Mouse (Mus musculus) midbrain, embryonic 14.5 days (tissue): ENCODE results near the gene B4galt4. TPM values are rescaled to one million over a fixed set of nuclear protein-coding genes. Genes with fewer than 3 reads are reported as not detected.

Experiments used
- ATAC-seq: fragments of 200-750 bp; cut with Nextera tagmentation; 2 replicates; pipeline ENCODE4 v1.8.0; 2017; ENCODE audit warnings: moderate number of reproducible peaks, moderate library complexity; ENCODE audit not compliant: low FRiP score, low TSS enrichment
- DNase-seq: peaks from one replicate; pipeline ENCODE4 v3.0.0-alpha.2; 2015
- H3K27ac ChIP-seq: fragments of 300-500 bp; sonication (generic); replicated peaks from 2 replicates; pipeline ENCODE4 v1.5.1; 2014; ENCODE audit warnings: mild to moderate bottlenecking, low read depth, low read length, moderate library complexity
- H3K27me3 ChIP-seq: fragments of 300-500 bp; sonication (generic); 2 replicates; pipeline ENCODE4 v1.6.1; 2014; ENCODE audit warnings: low read length, control low read depth, mixed read lengths; ENCODE audit not compliant: control insufficient read depth, insufficient read depth
- H3K36me3 ChIP-seq: fragments of 300-500 bp; sonication (generic); 2 replicates; pipeline ENCODE4 v1.6.1; 2014; ENCODE audit warnings: low read length, control low read depth; ENCODE audit not compliant: control insufficient read depth, insufficient read depth
- H3K4me1 ChIP-seq: fragments of 300-500 bp; sonication (generic); 2 replicates; pipeline ENCODE4 v1.6.1; 2014; ENCODE audit warnings: mild to moderate bottlenecking, antibody characterized with exemption, low read length, control low read depth; ENCODE audit not compliant: control insufficient read depth, insufficient read depth
- H3K4me2 ChIP-seq: fragments of 300-500 bp; sonication (generic); 2 replicates; pipeline ENCODE4 v1.6.1; 2014; ENCODE audit warnings: mild to moderate bottlenecking, low read length, moderate library complexity
- H3K4me3 ChIP-seq: fragments of 300-500 bp; sonication (generic); replicated peaks from 2 replicates; pipeline ENCODE4 v1.5.1; 2014; ENCODE audit warnings: low read depth, low read length
- H3K9ac ChIP-seq: fragments of 300-500 bp; sonication (generic); replicated peaks from 2 replicates; pipeline ENCODE4 v1.6.1; 2014; ENCODE audit warnings: mild to moderate bottlenecking, low read length, moderate library complexity
- H3K9me3 ChIP-seq: fragments of 300-500 bp; sonication (generic); 2 replicates; pipeline ENCODE4 v1.6.1; 2016; ENCODE audit warnings: low read length, control low read depth, mixed read lengths; ENCODE audit not compliant: control insufficient read depth
- WGBS: fragments of 180-500 bp; shearing (Covaris S2); extraction: QIAGEN DNeasy Blood & Tissue Kit; methylation state at CpG from one replicate; pipeline ENCODE4 v1.1.7; 2014; 5-methylcytosine and 5-hydroxymethylcytosine counted together
- polyA plus RNA-seq: library from polyadenylated mRNA; unstranded; fragments of >200 nt; fragmentation: Nextera tagmentation; extraction: Ambion mirVana; gene quantifications from 2 replicates; pipeline ENCODE4 v1.2.1, GENCODE M21; 2014

Gene B4galt4
- polyA plus RNA-seq, 1 experiment from 2014 or later, result 31.9 TPM

DNA sequence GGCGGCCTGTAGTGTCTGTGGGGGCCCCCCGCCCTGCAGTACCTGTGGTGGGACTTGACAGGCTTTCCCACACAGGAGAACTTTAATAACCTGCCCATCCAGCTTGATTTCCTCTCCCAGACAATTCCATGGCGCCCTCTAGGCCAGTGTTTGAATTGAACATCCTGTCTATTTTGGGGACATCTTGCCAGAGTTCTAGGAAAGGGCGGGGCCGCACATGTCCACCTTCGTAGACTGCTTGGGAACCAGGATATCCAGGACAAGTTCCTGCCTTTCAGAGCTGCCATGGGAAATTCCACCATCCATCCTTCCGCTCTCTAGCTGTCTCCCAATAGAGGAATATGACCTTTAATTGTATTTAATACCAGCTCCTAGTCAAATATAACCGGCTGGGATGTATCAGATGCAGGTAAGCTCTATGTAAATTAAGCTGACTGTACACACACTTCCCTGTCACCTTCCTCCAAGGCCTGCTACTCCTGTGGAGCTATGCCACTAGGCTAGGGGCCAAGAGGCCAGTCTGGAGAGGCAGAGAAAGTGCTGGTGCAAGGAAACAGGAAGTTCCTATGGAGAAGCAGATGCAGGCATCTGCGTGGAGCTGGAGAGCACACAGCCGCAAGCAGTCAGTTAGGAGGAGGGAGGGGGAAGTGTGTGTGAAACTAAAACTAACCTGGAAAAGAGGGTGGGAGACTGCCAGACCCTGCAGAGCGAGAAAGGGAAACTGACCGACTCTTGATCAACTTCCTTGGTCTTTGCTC, 16.2 kb downstream of the B4galt4 start:
- Histone ChIP-seq H3K4me2 (no peak overlapping the region), H3K27me3 (no peaks in the 10 kb centered on the region), H3K4me3 (no peak overlapping the region), H3K27ac (no peak overlapping the region), H3K9ac (no peak overlapping the region), H3K9me3 (no peaks in the 10 kb centered on the region), H3K4me1 (no peaks in the 10 kb centered on the region), H3K36me3 (peaks cover 23% of the 10 kb centered on the region)
- 89% methylated on average over 12 of the region's 12 CpGs for WGBS
- no peak for ATAC-seq
- no peak for DNase-seq

DNA sequence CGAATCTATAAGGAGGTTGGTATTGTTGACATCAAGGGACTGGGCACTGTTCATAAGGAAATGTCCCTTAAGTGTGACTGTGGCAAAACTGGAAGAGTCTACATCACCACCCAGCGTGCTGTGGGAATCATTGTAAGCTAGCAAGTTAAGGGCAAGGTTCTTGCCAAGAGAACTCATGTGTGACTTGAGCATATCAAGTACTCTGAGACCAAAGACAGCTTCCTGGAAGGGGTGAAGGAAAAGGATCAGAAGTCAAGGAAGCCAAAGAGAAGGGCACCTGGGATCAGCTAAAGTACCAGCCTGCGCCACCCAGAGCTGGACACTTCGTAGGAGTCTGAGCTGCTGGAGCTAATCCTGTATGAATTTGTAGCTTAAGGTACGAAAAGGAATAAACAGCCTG, 18.2 kb downstream of the B4galt4 start:
- no peak overlapping the region for H3K9ac ChIP-seq
- 94% methylated on average over 5 of the region's 5 CpGs for WGBS
- ATAC-seq (no peak), DNase-seq (no peak)
- H3K9me3 ChIP-seq, result no peaks in the 10 kb centered on the region
- H3K36me3 ChIP-seq, result peaks cover 30% of the 10 kb centered on the region
- H3K4me2 ChIP-seq, result no peak overlapping the region
- no peak overlapping the region for H3K4me3 ChIP-seq
- no peaks in the 10 kb centered on the region for H3K27me3 ChIP-seq
- no peaks in the 10 kb centered on the region for H3K4me1 ChIP-seq
- H3K27ac ChIP-seq, result no peak overlapping the region

GRCm38 (mm10) chr16:38760834-38761375, 18.8 kb downstream of the B4galt4 start:
- Histone ChIP-seq H3K4me3 (no peak overlapping the region), H3K9me3 (no peaks in the 10 kb centered on the region), H3K36me3 (peaks cover 30% of the 10 kb centered on the region), H3K4me2 (no peak overlapping the region), H3K27ac (no peak overlapping the region), H3K9ac (no peak overlapping the region), H3K4me1 (no peaks in the 10 kb centered on the region), H3K27me3 (no peaks in the 10 kb centered on the region)
- 89% methylated on average over 6 of the region's 6 CpGs for WGBS
- ATAC-seq (no peak), DNase-seq (no peak)

DNA sequence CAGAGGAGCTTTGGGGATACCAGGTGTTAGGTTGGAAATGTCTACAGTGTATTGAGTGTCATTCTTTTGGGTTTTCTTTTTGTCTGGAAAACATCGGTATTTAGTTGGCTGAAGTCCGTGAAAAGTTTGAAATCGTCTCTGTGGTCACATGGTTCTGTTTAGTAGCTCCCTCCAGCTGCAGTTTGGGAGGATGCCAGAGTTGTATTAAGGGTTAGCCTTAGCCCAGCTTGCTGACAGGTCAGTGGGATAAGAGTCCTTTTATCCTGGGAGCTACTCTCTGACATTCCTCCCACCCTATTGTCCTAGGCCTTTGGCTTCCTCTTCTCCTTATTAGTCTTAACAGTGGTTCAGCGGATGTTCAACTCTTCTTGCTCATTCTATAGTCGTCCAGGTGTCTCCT, 19.9 kb downstream of the B4galt4 start:
- H3K9me3 ChIP-seq, result no peaks in the 10 kb centered on the region
- DNase-seq (no peak), ATAC-seq (no peak)
- no peak overlapping the region for H3K27ac ChIP-seq
- 89% methylated on average over 5 of the region's 5 CpGs for WGBS
- H3K36me3 ChIP-seq, result peaks cover 31% of the 10 kb centered on the region
- no peak overlapping the region for H3K4me2 ChIP-seq
- H3K4me1 ChIP-seq, result no peaks in the 10 kb centered on the region
- H3K4me3 ChIP-seq, result no peak overlapping the region
- no peak overlapping the region for H3K9ac ChIP-seq
- H3K27me3 ChIP-seq, result no peaks in the 10 kb centered on the region

GRCm38 (mm10) chr16:38762401-38762800, 20.3 kb downstream of the B4galt4 start:
- ATAC-seq (no peak), DNase-seq (no peak)
- Histone ChIP-seq H3K27ac (no peak overlapping the region), H3K27me3 (no peaks in the 10 kb centered on the region), H3K9me3 (no peaks in the 10 kb centered on the region), H3K4me3 (no peak overlapping the region), H3K9ac (no peak overlapping the region), H3K4me1 (no peaks in the 10 kb centered on the region), H3K36me3 (peaks cover 36% of the 10 kb centered on the region), H3K4me2 (no peak overlapping the region)
- 85% methylated on average over 8 of the region's 8 CpGs for WGBS

- WGBS, result 88% methylated on average over 4 of the region's 4 CpGs
- ATAC-seq (no peak), DNase-seq (no peak)
- H3K4me2 ChIP-seq, result no peak overlapping the region
- H3K27ac ChIP-seq, result no peak overlapping the region
- no peak overlapping the region for H3K9ac ChIP-seq
- no peak overlapping the region for H3K4me3 ChIP-seq
- no peaks in the 10 kb centered on the region for H3K4me1 ChIP-seq
- H3K36me3 ChIP-seq, result peaks cover 37% of the 10 kb centered on the region
- H3K27me3 ChIP-seq, result no peaks in the 10 kb centered on the region
- no peaks in the 10 kb centered on the region for H3K9me3 ChIP-seq
Measured at GRCm38 (mm10) chr16:38763508-38763907, 21.4 kb downstream of the B4galt4 start.

DNA sequence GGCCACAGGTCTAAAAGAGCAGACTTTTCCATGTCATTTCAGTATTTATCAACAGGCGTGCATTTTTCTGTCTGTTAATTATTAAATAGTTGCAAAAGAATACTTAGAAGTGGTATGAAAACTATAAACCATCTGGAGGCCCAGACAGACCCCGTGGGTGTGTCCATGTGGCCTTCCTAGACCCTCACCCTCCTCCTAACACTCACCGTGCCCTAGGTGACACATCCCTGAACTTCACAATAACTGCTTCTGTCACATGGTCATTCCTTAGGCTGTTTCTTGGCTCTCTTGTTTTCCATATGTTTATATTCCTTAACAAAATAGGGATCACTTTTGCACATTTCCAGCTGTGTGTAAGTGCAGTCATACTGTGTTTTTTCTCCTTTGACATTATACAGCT, 24.6 kb downstream of the B4galt4 start:
- peaks cover 24% of the 10 kb centered on the region for H3K36me3 ChIP-seq
- H3K9ac ChIP-seq, result no peak overlapping the region
- no peaks in the 10 kb centered on the region for H3K4me1 ChIP-seq
- ATAC-seq (no peak), DNase-seq (no peak)
- 66% methylated on average over 3 of the region's 3 CpGs for WGBS
- no peak overlapping the region for H3K4me2 ChIP-seq
- no peaks in the 10 kb centered on the region for H3K9me3 ChIP-seq
- H3K27me3 ChIP-seq, result no peaks in the 10 kb centered on the region
- H3K27ac ChIP-seq, result no peak overlapping the region
- H3K4me3 ChIP-seq, result no peak overlapping the region

DNA sequence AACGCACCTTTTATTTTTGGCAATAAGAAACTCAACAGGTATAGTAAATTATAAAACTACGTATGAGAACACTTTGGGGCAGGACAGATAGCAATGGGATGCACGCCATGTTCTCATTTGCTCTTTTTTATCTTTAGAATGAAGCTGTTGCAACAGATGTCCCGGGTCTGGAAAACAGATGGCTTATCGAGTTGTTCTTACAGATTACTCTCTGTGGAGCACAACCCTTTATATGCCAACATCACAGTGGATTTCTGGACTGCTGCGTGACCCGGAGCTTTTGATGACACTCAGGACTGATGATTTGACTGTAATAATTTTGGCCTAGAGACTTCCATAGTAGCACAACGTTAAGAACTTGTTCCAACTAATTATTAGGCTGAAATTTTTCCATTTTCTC, 25.7 kb downstream of the B4galt4 start:
- H3K4me1 ChIP-seq, result no peaks in the 10 kb centered on the region
- WGBS, result 89% methylated on average over 8 of the region's 8 CpGs
- H3K9me3 ChIP-seq, result no peaks in the 10 kb centered on the region
- ATAC-seq (no peak), DNase-seq (no peak)
- H3K27me3 ChIP-seq, result no peaks in the 10 kb centered on the region
- H3K4me2 ChIP-seq, result no peak overlapping the region
- peaks cover 24% of the 10 kb centered on the region for H3K36me3 ChIP-seq
- H3K9ac ChIP-seq, result no peak overlapping the region
- no peak overlapping the region for H3K27ac ChIP-seq
- H3K4me3 ChIP-seq, result no peak overlapping the region

- H3K27me3 ChIP-seq, result no peaks in the 10 kb centered on the region
- H3K4me1 ChIP-seq, result no peaks in the 10 kb centered on the region
- DNase-seq (no peak), ATAC-seq (no peak)
- no peak overlapping the region for H3K9ac ChIP-seq
- peaks cover 23% of the 10 kb centered on the region for H3K36me3 ChIP-seq
- no peak overlapping the region for H3K4me2 ChIP-seq
- 93% methylated on average over 8 of the region's 8 CpGs for WGBS
- H3K27ac ChIP-seq, result no peak overlapping the region
- no peak overlapping the region for H3K4me3 ChIP-seq
- no peaks in the 10 kb centered on the region for H3K9me3 ChIP-seq
Measured at GRCm38 (mm10) chr16:38768386-38768785, 26.3 kb downstream of the B4galt4 start.
